Mouse (Mus musculus): ENCODE measurements around the gene Rcbtb1. TPM values are rescaled to one million over a fixed set of nuclear protein-coding genes. Genes with fewer than 3 reads are reported as not detected.
"Not testable (repeated sequence)": the region's sequence is repeated elsewhere in the genome, so short reads cannot be mapped to it uniquely, and the experiment has no call there.

Rcbtb1 gene
- polyA plus RNA-seq (2015; fragmentation: Nextera tagmentation; extraction: Ambion mirVana) = 18.6 and 25.6 TPM in 2 replicates

DNA sequence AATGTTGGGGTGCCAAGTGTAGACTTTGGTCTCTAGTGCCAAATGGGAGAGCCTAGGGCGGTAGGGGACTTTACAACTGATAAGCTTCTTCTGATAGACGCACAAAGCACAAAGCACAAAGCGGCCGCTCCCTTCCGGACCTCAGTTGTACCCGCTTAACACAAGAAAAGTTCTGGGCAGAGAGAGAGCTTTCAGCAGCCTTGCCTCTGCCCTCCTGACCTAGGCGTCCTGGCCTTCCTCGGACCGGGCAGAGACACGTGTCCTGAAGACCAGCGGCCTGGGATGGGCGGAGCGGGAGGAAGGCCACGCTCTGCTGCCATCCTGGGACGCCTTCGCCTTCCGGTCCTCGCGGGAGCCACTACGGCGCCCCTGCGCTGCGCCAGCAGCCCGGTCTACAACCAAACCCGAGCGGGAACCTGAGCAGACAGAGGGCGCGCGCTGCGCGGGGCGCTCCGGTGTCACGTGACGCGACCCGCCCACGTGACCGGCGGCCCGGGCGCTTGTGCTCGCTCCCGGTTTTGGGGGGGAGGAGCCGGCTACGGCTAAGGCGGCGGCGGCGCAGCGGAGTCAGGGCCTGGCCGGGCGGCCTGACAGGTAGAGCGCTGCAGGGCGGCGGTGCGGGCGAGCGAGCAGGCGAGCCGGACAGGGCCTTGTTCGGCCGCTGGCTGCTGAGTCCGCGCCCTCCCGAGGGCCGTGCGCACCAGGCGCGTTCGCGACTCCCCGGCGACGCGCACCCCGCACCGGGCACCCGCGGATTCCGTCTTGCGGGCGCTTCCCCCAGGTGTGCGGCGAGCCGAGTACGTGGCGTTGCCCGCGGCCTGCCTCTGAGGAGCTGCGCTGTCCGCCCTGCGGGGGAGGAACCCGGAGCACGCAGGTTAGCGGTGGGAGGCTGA is at the start of gene Rcbtb1:
Gene Rcbtb1 (plus strand): TSS at position 499 of the 893 bp plus-strand sequence.
- DNase-seq (ENCODE audit: low spot score) = peak; percentile 95

GRCm38 (mm10) chr14:59155589-59155988 is 45.4 kb upstream of the Rcbtb1 start:
- DNase-seq (ENCODE audit: low spot score) = no peak

GRCm38 (mm10) chr14:59157016-59157698 is 43.9 kb upstream of the Rcbtb1 start:
- no peak for DNase-seq (ENCODE audit: low spot score)

GRCm38 (mm10) chr14:59178649-59179048 is 22.4 kb upstream of the Rcbtb1 start, which contains the start of gene Gm5142:
TSS of gene Gm5142 (minus strand) at chr14:59178749.
- no peak for DNase-seq (ENCODE audit: low spot score)

DNA sequence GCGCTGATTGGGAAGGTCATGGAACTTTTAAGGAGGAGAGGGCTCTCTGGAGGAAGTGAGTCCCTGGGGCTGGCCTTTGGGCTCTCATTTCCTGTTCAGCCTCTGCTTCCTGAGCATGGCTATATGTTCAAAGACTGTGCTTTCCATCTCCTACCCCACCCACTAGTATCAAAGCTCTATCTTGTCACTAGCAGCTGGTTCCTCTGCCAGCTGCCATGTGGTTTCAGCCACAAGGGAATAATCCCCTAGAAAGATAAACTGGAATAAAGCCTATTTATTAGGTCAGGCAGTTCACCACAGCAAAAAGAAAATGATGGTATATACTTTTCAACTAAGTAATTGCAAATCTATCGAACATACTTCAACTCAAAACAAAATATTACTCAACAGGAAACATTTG is 18.3 kb upstream of the Rcbtb1 start:
- no peak for DNase-seq (ENCODE audit: low spot score)

DNA sequence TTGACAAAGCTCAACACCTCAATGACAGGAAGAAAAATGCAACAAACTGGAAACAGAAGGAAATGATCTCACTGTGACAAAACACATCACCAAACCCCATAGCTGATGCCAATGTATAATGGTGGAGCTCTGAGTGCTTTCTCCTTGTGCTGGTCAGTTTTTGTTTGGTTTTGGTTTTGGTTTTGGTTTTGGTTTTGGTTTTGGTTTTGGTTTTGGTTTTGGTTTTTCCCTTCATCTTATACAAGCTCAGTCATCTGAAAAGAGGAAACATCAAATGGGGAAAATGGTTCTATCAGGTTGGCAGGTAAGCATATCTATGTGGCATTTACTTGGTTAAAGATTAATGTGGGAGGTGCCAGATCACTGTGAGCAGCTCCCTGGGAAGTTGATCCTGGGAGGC is 15.5 kb upstream of the Rcbtb1 start:
- DNase-seq (ENCODE audit: low spot score) = no peak

DNA sequence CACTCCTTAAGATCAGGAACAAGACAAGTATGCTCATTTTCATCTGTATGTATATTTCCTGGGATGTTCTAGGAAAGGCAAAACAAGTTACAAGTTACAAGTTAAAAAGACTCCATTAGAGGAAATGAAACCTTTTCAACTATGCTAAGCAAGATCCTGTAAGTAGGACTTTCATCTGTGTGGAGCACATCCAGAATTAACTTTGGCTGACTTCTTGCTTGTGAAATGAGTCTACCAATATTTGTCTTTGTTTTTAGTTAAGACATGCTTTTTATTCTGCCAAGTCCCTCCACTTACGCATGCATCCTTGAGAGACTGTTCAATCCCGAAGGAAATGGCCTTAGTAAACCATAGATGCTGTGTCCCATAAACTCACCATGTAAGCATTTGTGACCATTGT is 14.9 kb upstream of the Rcbtb1 start:
- DNase-seq (ENCODE audit: low spot score) = no peak

DNA sequence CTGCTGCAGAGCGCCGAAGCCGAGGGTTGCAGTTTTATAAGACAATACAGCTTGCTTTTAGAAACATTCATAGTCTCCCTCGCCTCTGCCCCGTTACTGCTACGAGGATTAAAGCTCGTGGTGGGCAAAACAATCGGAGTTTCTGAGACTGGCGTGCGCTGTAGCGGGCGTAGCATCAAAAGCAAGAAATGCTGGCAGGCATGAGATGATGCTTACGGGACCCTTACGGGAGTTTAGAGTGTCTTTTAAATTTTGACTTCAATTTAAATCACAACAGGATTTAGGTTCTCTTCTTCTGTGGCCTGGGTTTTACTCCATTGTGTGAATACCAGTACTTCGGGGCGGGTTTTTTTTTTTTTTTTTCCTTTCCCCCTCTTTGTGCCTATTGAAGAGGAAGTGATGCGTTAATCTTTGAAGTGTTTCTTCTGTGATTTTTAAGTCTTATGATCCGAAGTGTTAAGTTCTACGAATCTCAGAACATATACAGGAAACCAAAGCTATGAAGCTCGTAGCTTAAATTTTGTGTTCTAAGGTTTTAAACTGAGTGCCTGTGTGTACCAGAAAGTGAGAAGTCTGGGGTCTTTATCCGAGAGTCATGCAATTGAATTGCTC is 701 bp downstream of the Rcbtb1 start:
- no peak for DNase-seq (ENCODE audit: low spot score)

DNA sequence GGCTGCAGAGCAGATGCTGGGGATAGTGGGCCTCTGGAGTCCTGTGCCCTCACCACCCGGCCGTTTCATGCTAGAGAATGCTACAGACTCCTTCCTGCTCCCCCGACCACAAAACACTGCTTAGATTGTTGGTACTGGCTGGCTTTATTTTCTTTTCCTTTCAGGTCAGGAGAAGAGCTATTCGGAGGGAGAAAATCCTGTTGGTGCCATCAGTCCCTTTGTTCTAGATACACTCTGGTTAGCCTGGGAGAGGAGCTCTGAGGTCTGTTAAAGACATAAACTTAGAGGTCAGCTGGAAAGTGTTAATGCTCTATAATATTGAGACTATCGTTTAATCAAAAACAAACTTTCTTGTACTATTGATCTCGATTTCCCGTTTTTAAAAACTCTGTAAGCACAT is 4.5 kb downstream of the Rcbtb1 start:
- no peak for DNase-seq (ENCODE audit: low spot score)

DNA sequence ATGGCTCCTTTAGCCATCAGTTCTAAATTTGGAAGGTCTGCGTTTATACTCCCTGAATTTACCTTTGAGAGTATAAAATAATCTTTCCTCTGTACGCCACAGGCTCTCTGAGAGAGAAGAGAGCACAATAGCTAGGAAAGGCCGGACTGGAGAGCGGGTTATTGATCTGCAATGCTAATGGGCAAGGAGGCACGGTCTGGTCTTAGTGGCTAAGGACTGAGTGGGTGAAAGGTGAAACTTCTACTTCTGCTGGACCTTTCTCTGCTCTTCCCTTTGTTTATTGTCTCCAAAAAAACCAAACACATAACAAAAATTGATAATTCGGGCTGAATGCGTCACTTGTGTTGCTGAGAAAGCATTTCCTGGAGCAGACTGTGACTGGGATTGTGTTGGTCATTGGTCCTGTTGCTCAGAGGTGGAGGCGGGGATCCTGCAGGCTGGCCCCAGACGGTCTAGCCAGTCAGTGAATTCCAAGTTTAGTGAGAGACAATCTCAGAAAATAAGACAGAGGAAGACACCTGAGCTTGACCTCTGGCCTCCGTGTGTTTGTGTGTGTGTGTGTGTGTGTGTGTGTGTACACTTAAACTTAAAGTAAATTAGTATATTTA is 5.1 kb downstream of the Rcbtb1 start:
- no peak for DNase-seq (ENCODE audit: low spot score)

- no peak for DNase-seq (ENCODE audit: low spot score)
Observed at GRCm38 (mm10) chr14:59209003-59209402, 8.0 kb downstream of the Rcbtb1 start.

GRCm38 (mm10) chr14:59209816-59210215 is 8.8 kb downstream of the Rcbtb1 start:
- DNase-seq (ENCODE audit: low spot score) = no peak

DNA sequence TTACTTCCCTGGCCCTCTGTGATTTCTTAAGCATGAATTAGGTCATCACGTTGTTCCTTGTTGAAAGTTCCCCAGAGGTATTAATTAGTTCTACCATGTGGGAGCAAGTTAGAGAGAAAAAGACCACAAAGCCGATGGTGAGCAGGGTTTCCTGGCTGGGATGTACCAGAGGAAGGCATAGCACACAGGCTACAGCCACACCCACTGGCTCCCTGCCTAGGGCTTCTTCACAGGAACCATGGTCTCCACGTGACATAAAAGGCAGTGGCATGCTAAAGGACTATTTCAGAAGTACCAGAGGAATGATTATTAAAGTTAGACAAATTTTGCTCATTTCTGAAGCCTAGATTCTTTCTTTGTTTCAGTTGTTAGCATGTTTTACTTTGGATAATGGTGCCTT is 18.2 kb downstream of the Rcbtb1 start:
- DNase-seq (ENCODE audit: low spot score) = no peak

DNA sequence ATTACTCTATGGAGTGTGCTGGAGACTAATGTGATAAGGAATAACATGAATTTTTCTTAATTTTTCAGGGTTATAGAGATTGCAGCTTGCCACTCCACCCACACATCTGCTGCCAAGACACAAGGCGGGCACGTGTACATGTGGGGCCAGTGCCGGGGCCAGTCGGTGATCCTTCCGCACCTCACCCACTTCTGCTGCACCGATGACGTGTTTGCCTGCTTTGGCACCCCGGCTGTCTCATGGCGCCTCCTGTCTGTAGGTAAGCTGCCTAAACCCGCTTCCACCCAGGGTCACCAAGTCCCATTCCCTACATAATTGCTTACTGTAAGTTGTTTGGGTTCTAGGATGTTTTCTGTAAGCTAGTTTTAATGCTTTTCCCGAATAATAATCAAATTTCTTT is 25.2 kb downstream of the Rcbtb1 start:
- no peak for DNase-seq (ENCODE audit: low spot score)

DNA sequence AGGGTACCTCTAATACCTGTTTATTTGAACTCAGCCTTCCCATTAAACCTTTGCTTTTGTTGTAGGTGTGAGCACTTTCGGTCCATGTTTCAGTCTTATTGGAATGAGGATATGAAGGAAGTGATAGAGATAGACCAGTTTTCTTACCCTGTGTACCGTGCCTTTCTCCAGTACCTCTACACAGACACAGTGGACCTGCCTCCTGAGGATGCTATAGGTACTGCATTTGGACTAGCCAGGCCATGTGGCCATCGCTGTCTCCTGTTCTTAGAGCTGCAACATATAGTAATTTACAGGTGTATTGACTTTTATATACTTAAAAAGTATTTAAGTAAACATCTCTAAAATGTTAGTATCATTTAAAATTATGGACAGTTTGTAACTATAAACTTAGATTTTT is 28.8 kb downstream of the Rcbtb1 start:
- DNase-seq (ENCODE audit: low spot score) = no peak

- DNase-seq (ENCODE audit: low spot score) = no peak
Observed at GRCm38 (mm10) chr14:59230331-59230966, 29.4 kb downstream of the Rcbtb1 start.

- DNase-seq (ENCODE audit: low spot score) = no peak
Observed at GRCm38 (mm10) chr14:59232003-59232402, 31.0 kb downstream of the Rcbtb1 start.

DNA sequence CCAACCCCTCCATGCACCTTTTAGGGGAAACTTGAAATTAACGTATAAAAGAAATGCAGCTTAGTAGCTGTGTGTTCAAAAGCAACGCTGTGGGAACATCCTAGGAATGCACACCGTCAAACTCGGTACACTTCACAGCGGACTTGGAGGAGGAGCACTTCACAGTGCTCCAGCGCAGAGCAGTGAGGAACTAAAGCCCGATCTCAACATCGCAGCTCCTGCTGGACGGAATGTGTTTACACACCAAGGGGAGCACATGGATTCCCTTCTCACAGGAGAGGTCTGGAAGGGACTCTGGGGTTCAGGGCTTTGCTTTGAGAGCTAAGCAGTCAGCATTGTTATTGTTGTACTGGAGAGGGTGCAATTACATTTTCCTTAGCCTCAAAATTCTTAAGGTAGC is 32.6 kb downstream of the Rcbtb1 start:
- no peak for DNase-seq (ENCODE audit: low spot score)

- not testable (repeated sequence) for DNase-seq (ENCODE audit: low spot score)
Observed at GRCm38 (mm10) chr14:59250350-59250749, 49.3 kb downstream of the Rcbtb1 start.

- not testable (repeated sequence) for DNase-seq (ENCODE audit: low spot score)
Observed at GRCm38 (mm10) chr14:59255861-59256260, 54.9 kb downstream of the Rcbtb1 start.

DNA sequence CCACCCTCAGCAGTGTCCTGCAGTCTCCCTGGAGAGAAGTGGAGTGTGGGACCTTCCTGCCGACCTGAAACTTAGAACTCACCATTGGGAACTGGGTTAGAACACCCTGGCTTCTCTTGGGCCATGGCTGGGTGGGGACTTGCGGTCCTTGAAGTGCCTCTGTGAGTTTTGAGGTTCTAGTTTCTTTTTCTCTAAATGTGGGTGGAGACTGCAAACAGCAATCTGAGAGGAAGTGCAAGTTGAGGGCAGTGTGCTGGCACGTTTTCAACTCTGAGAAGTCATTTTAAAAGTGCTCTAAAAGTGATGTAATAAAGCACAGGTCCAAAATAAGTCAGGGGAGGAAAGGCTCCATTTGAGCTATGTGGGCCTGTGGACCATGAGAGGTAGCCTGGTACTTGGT is 59.0 kb downstream of the Rcbtb1 start, which contains the start of gene Gm6904:
Gene Gm6904 (minus strand): TSS at position 161 of the 400 bp plus-strand sequence.
- no peak for DNase-seq (ENCODE audit: low spot score)
